Mouse (Mus musculus) cerebellum, adult 2 months (tissue): Measurements from ENCODE around the gene Strc.

Experiments
- CTCF ChIP-seq: fragments of 200-500 bp; IDR thresholded peaks from 2 replicates; pipeline ENCODE4 v1.5.1; 2011; ENCODE audit warnings: low read depth, mild to moderate bottlenecking, control low read depth, low read length, moderate library complexity, borderline replicate concordance; ENCODE audit not compliant: insufficient read depth
- POLR2A ChIP-seq: fragments of 200-500 bp; IDR thresholded peaks from 2 replicates; pipeline ENCODE4 v1.6.1; 2011; ENCODE audit warnings: low read length, control low read depth, borderline replicate concordance; ENCODE audit not compliant: insufficient read depth

DNA sequence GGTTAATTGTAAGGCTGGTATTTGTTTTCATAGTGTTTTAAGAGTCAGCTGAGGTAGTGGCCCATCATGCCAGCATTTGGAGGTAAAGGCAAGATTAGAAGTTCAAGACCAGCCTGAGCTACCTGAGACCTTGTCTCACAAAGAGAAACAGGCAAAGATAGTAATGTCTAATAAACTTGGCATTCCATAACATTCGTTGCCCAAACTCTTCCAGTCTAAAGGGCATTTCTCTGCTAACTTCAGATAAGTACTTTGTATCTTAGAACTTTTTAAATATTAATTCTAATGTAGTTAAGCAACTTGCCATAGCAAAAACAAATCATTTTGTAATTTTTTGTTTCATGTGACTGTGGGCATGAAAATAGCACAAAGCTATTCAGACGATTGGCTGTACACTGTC, 36.2 kb upstream of the Strc start:
- TF ChIP-seq POLR2A (no peak), CTCF (no peak)
